Mouse (Mus musculus): ENCODE results near the gene Gm21149. TPM values are rescaled to one million over a fixed set of nuclear protein-coding genes. Genes with fewer than 3 reads are reported as not detected.
"Not testable (repeated sequence)": the region's sequence is repeated elsewhere in the genome, so short reads cannot be mapped to it uniquely, and the experiment has no call there.

Gm21149 gene
- polyA plus RNA-seq, 1 experiment, result not detected

DNA sequence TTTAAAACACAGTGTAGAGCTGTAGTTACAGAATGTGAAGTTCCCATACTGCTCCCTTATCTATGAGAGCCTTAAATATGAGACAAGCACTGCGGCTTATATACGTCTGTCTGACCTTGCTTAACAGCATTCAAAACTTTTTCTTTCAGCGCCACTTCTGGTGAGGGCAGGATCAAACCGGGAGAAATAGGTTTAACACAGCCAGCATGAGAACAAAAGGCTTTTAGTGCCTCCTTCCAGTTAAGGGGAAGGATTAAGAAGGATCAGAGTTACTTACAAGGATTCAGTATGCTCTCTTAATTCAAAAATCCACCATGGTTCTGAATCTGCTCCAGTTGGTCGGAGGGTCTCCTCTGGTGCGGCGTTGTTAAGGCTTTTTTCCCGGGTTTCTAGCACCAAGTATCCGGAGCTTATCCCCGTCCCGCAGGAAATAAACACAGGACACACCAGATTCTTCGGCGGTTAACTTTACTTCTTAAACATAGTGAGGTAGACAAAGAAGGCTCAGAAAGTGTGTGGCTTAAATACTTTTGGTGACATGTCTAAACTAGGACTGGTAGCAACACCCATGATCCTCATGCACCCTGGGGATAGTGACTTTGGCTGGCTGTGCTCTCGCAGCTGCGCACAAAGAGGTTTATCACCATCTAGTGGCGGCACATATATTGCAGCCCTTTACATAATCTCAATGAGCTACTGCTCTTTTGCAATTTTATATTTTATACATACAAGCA lies 30.4 kb upstream of the Gm21149 start:
- H3K4me1 ChIP-seq (ENCODE audit: control insufficient read depth, insufficient read depth, low read length), result no peaks in the 10 kb centered on the region
- 43% methylated on average over 16 of the region's 16 CpGs for WGBS
- no peak overlapping the region for H3K27ac ChIP-seq (ENCODE audit: control insufficient read depth, insufficient read depth, low read depth, low read length, poor library complexity)
- H3K4me3 ChIP-seq (replicated peaks; ENCODE audit: control insufficient read depth, low read depth, low read length), result no peak overlapping the region
- TF ChIP-seq POLR2A (IDR thresholded peaks at IDR 0.05; ENCODE audit: borderline replicate concordance, control insufficient read depth, low read depth, low read length), result no peak
- peak; percentile 37; the same call in 1 of the 2 replicates for TF ChIP-seq CTCF (IDR thresholded peaks at IDR 0.05; ENCODE audit: control insufficient read depth, insufficient read depth, low read length)

- WGBS, result 25% methylated on average over 5 of the region's 5 CpGs
- H3K4me1 ChIP-seq (ENCODE audit: control insufficient read depth, insufficient read depth, low read length); H3K4me3 ChIP-seq (replicated peaks; ENCODE audit: control insufficient read depth, low read depth, low read length); H3K27ac ChIP-seq (ENCODE audit: control insufficient read depth, insufficient read depth, low read depth, low read length, poor library complexity): not testable (repeated sequence)
- 0 out of 2 replicates have a peak, but pooled peaks have one; percentile 20 for TF ChIP-seq CTCF (IDR thresholded peaks at IDR 0.05; ENCODE audit: control insufficient read depth, insufficient read depth, low read length)
Measured at GRCm38 (mm10) chr5:15498774-15499400, 22.6 kb upstream of the Gm21149 start.

- WGBS, result 65% methylated on average over 3 of the region's 3 CpGs
- H3K4me1 ChIP-seq (ENCODE audit: control insufficient read depth, insufficient read depth, low read length); H3K27ac ChIP-seq (ENCODE audit: control insufficient read depth, insufficient read depth, low read depth, low read length, poor library complexity); H3K4me3 ChIP-seq (replicated peaks; ENCODE audit: control insufficient read depth, low read depth, low read length): not testable (repeated sequence)
Measured at GRCm38 (mm10) chr5:15498350-15498749, 22.0 kb upstream of the Gm21149 start.

GRCm38 (mm10) chr5:15490934-15491333 lies 14.6 kb upstream of the Gm21149 start:
- not testable (repeated sequence) for H3K4me1 ChIP-seq (ENCODE audit: control insufficient read depth, insufficient read depth, low read length); H3K27ac ChIP-seq (ENCODE audit: control insufficient read depth, insufficient read depth, low read depth, low read length, poor library complexity); H3K4me3 ChIP-seq (replicated peaks; ENCODE audit: control insufficient read depth, low read depth, low read length)
- 56% methylated on average over 2 of the region's 2 CpGs for WGBS

DNA sequence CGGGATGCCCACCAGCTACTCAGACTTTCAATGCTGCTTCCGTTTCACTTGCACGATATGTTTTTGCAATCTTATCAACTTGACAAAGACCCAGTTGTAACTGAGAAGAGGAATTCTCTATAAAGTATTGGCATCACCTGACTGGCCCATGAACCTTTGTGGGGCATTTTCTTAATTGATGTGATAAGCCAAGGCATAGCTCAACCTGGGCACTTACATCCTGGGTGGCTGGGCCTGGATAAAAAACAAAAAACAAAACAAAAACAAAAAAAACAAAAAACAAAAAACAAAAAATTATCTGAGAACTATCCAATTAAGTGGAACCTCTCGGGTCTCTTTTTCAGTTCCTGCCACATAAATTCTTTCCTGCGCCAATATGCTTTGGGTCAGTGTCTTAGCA lies 12.4 kb upstream of the Gm21149 start:
- WGBS, result 80% methylated on average over 5 of the region's 5 CpGs
- no peak overlapping the region for H3K27ac ChIP-seq (ENCODE audit: control insufficient read depth, insufficient read depth, low read depth, low read length, poor library complexity)
- no peak overlapping the region for H3K4me3 ChIP-seq (replicated peaks; ENCODE audit: control insufficient read depth, low read depth, low read length)
- H3K4me1 ChIP-seq (ENCODE audit: control insufficient read depth, insufficient read depth, low read length), result no peaks in the 10 kb centered on the region
- TF ChIP-seq CTCF (IDR thresholded peaks at IDR 0.05; ENCODE audit: control insufficient read depth, insufficient read depth, low read length) (no peak), POLR2A (IDR thresholded peaks at IDR 0.05; ENCODE audit: borderline replicate concordance, control insufficient read depth, low read depth, low read length) (no peak)

DNA sequence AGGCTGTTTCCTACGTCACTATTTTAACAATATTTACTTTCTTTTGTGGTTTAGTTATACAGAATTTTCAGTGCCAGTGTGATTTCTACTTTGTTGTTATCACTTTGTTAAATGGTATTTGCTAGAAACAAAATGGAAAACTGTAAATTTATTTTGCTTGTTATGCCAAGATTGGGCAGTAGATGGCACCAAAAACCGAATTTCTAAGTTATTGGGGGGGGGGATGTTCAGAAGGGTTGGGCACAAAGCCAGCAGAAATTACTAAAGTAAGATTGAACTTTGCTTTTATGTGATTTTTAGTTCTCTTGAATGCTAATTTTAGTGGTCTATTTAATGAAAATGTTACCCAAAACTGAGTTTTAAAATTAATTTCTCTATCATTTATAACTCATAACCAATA lies 8.3 kb upstream of the Gm21149 start:
- H3K4me3 ChIP-seq (replicated peaks; ENCODE audit: control insufficient read depth, low read depth, low read length); H3K27ac ChIP-seq (ENCODE audit: control insufficient read depth, insufficient read depth, low read depth, low read length, poor library complexity); H3K4me1 ChIP-seq (ENCODE audit: control insufficient read depth, insufficient read depth, low read length): not testable (repeated sequence)
- 21% methylated on average over 2 of the region's 2 CpGs for WGBS

DNA sequence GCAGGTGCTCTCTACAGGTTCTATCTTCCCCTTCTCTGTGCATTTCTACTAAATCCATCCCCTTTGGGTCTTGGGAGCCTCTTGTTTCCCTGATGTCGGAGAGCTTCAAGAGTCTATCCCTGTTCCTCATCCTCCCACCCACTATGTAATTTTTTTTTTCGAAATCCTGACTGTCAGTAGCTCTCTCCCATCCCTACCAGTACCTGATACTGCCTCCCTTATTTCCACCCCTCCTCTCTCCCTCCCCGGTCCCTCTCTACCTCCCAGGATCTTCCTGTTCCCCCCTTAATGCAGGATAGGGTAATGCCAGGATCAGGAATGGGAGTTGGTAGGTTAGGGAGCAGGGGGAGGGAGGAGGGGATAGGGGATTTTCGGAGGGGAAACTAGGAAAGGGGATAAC lies 7.3 kb upstream of the Gm21149 start:
- not testable (repeated sequence) for H3K4me3 ChIP-seq (replicated peaks; ENCODE audit: control insufficient read depth, low read depth, low read length); H3K4me1 ChIP-seq (ENCODE audit: control insufficient read depth, insufficient read depth, low read length); H3K27ac ChIP-seq (ENCODE audit: control insufficient read depth, insufficient read depth, low read depth, low read length, poor library complexity)
- 49% methylated on average over 4 of the region's 4 CpGs for WGBS

GRCm38 (mm10) chr5:15482815-15483214 lies 6.5 kb upstream of the Gm21149 start:
- not testable (repeated sequence) for H3K27ac ChIP-seq (ENCODE audit: control insufficient read depth, insufficient read depth, low read depth, low read length, poor library complexity); H3K4me3 ChIP-seq (replicated peaks; ENCODE audit: control insufficient read depth, low read depth, low read length); H3K4me1 ChIP-seq (ENCODE audit: control insufficient read depth, insufficient read depth, low read length)
- WGBS, result 43% methylated on average over 2 of the region's 2 CpGs

DNA sequence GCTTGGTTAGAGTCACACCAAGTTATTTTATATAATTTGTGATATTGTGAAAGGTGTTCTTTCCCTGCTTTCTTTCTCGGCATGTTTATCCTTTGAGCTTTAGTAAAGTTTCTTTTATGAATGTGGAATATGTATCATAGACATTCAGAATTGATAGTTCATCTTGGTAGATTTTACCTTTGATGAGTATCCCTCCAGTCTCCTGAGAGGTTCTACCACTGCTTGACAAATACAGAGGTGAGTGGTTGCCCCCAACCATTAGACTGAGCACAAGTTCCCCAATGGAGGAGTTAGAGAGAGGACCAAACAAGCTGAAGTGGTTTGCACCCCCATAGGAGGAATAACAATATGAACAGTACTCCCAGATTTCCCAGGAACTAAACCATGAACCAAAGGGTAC lies 6.2 kb downstream of the Gm21149 start:
- not testable (repeated sequence) for H3K27ac ChIP-seq (ENCODE audit: control insufficient read depth, insufficient read depth, low read depth, low read length, poor library complexity); H3K4me1 ChIP-seq (ENCODE audit: control insufficient read depth, insufficient read depth, low read length); H3K4me3 ChIP-seq (replicated peaks; ENCODE audit: control insufficient read depth, low read depth, low read length)
- WGBS, result 80% methylated on average over 1 of the region's 1 CpGs

- not testable (repeated sequence) for H3K4me1 ChIP-seq (ENCODE audit: control insufficient read depth, insufficient read depth, low read length); H3K27ac ChIP-seq (ENCODE audit: control insufficient read depth, insufficient read depth, low read depth, low read length, poor library complexity); H3K4me3 ChIP-seq (replicated peaks; ENCODE audit: control insufficient read depth, low read depth, low read length)
- 52% methylated on average over 6 of the region's 6 CpGs for WGBS
Measured at GRCm38 (mm10) chr5:15467768-15468167, 8.6 kb downstream of the Gm21149 start.

- not testable (repeated sequence) for H3K4me1 ChIP-seq (ENCODE audit: control insufficient read depth, insufficient read depth, low read length); H3K4me3 ChIP-seq (replicated peaks; ENCODE audit: control insufficient read depth, low read depth, low read length); H3K27ac ChIP-seq (ENCODE audit: control insufficient read depth, insufficient read depth, low read depth, low read length, poor library complexity)
- WGBS, result 53% methylated on average over 1 of the region's 1 CpGs
Measured at GRCm38 (mm10) chr5:15466218-15466617, 10.1 kb downstream of the Gm21149 start.

GRCm38 (mm10) chr5:15463561-15463960 lies 12.8 kb downstream of the Gm21149 start:
- 50% methylated on average over 2 of the region's 2 CpGs for WGBS
- not testable (repeated sequence) for H3K4me3 ChIP-seq (replicated peaks; ENCODE audit: control insufficient read depth, low read depth, low read length)

GRCm38 (mm10) chr5:15461613-15462012 lies 14.7 kb downstream of the Gm21149 start:
- not testable (repeated sequence) for H3K27ac ChIP-seq (ENCODE audit: control insufficient read depth, insufficient read depth, low read depth, low read length, poor library complexity); H3K4me3 ChIP-seq (replicated peaks; ENCODE audit: control insufficient read depth, low read depth, low read length); H3K4me1 ChIP-seq (ENCODE audit: control insufficient read depth, insufficient read depth, low read length)
- WGBS, result 53% methylated on average over 8 of the region's 8 CpGs

More at GRCm38 (mm10) chr5:15463561-15463960, 12.8 kb downstream of the Gm21149 start:
- H3K4me1 ChIP-seq (ENCODE audit: control insufficient read depth, insufficient read depth, low read length); H3K27ac ChIP-seq (ENCODE audit: control insufficient read depth, insufficient read depth, low read depth, low read length, poor library complexity): not testable (repeated sequence)
